In genomic region chr10:46374646-46375045, GRCm38 (mm10) we compare ENCODE assay signal across 30 mouse cellular contexts.
"Had no signal": no experiment of that assay in that cellular context is flagged by ENCODE, and none has a peak within 500 bp of the region (broad histone marks: within the 10 kb centered on the region; RNA-seq: fewer than 3 reads in every experiment).

No protein-coding gene starts in this region.

- H3K4me1 ChIP-seq: limb, embryonic 10.5 days; limb, embryonic 12.5 days; limb, embryonic 13.5 days; limb, embryonic 15.5 days; liver, embryonic 12.5 days; liver, embryonic 13.5 days; liver, embryonic 15.5 days; lung, embryonic 15.5 days; megakaryocyte, embryonic 14.5 days; midbrain, embryonic 10.5 days; midbrain, embryonic 12.5 days; midbrain, embryonic 13.5 days; midbrain, embryonic 15.5 days had no signal

- H3K9me3 ChIP-seq: limb, embryonic 10.5 days; limb, embryonic 12.5 days; limb, embryonic 13.5 days; limb, embryonic 15.5 days; liver, embryonic 12.5 days; liver, embryonic 13.5 days; liver, embryonic 15.5 days; lung, embryonic 15.5 days; midbrain, embryonic 10.5 days; midbrain, embryonic 12.5 days; midbrain, embryonic 13.5 days; midbrain, embryonic 15.5 days had no signal

- H3K4me2 ChIP-seq: limb, embryonic 12.5 days; limb, embryonic 13.5 days; limb, embryonic 15.5 days; liver, embryonic 11.5 days; liver, embryonic 12.5 days; liver, embryonic 13.5 days; liver, embryonic 15.5 days; lung, embryonic 14.5 days; lung, embryonic 15.5 days; midbrain, embryonic 11.5 days; midbrain, embryonic 12.5 days; midbrain, embryonic 13.5 days; midbrain, embryonic 15.5 days had no signal

- H3K27ac ChIP-seq: left cerebral cortex, adult 2 months; limb, embryonic 10.5 days; limb, embryonic 12.5 days; limb, embryonic 13.5 days; limb, embryonic 15.5 days; liver, embryonic 12.5 days; liver, embryonic 13.5 days; liver, embryonic 14.5 days; liver, embryonic 15.5 days; lung, embryonic 15.5 days; macrophage; midbrain, embryonic 10.5 days; midbrain, embryonic 12.5 days; midbrain, embryonic 13.5 days; midbrain, embryonic 15.5 days had no signal

- H3K4me3 ChIP-seq: left cerebral cortex, adult 2 months; limb, embryonic 10.5 days; limb, embryonic 12.5 days; limb, embryonic 13.5 days; limb, embryonic 15.5 days; liver, embryonic 12.5 days; liver, embryonic 13.5 days; liver, embryonic 15.5 days; lung, embryonic 15.5 days; megakaryocyte, embryonic 14.5 days; midbrain, embryonic 10.5 days; midbrain, embryonic 12.5 days; midbrain, embryonic 13.5 days; midbrain, embryonic 15.5 days; myocyte had no signal

- H3K36me3 ChIP-seq: limb, embryonic 10.5 days; limb, embryonic 12.5 days; limb, embryonic 13.5 days; limb, embryonic 15.5 days; liver, embryonic 12.5 days; liver, embryonic 13.5 days; liver, embryonic 15.5 days; lung, embryonic 15.5 days; midbrain, embryonic 10.5 days; midbrain, embryonic 12.5 days; midbrain, embryonic 13.5 days; midbrain, embryonic 15.5 days had no signal

- DNase-seq: left cerebral cortex, postnatal 4 days; liver; liver, embryonic 13.5 days; liver, postnatal 0 days; lung, adult 18-20 months; lung, adult 2 months; lung, embryonic 14.5 days; lung, postnatal 10 days; lung, postnatal 14 days; lung, postnatal 36 days; lung, postnatal 4 days; midbrain, embryonic 14.5 days had no signal

- H3K9ac ChIP-seq: limb, embryonic 12.5 days; limb, embryonic 13.5 days; limb, embryonic 15.5 days; liver, embryonic 12.5 days; liver, embryonic 13.5 days; liver, embryonic 14.5 days; liver, embryonic 15.5 days; liver, postnatal 0 days; lung, embryonic 14.5 days; lung, embryonic 15.5 days; midbrain, embryonic 12.5 days; midbrain, embryonic 13.5 days; midbrain, embryonic 15.5 days had no signal

- H3K27me3 ChIP-seq: limb, embryonic 12.5 days; limb, embryonic 13.5 days; limb, embryonic 15.5 days; liver, embryonic 12.5 days; liver, embryonic 13.5 days; liver, embryonic 15.5 days; lung, embryonic 15.5 days; megakaryocyte, embryonic 14.5 days; midbrain, embryonic 12.5 days; midbrain, embryonic 13.5 days; midbrain, embryonic 15.5 days had no signal
